Mouse (Mus musculus) gastrocnemius, adult 8-10 months (tissue): ENCODE data around the gene Agr2. TPM values are rescaled to one million over a fixed set of nuclear protein-coding genes. Genes with fewer than 3 reads are reported as not detected.

Experiments
- total RNA-seq, 4 experiments: library from RNA; stranded (reverse); gene quantifications; 2 replicates each; pipeline ENCODE4 v1.2.4; 2022

The Agr2 gene
- total RNA-seq, 4 experiments from 2014 or later = not detected

Other genes with a start within 250 kb of the Agr2 start
- gene Agr3, start 67.3 kb upstream of the Agr2 start, total RNA-seq = not detected
- gene Tspan13, start 49.6 kb downstream of the Agr2 start, total RNA-seq = 10 to 100 TPM; 17.7 to 24.5 (median 23.9) TPM
- gene Ankmy2, start 164.2 kb downstream of the Agr2 start, total RNA-seq = 1 to 10 TPM; 4.0 to 6.6 (median 5.7) TPM
- gene Bzw2, start 165.2 kb downstream of the Agr2 start, total RNA-seq = 100 to 1,000 TPM in 3 of 4 experiments, 10 to 100 TPM in 1; 96.8 to 117 (median 106) TPM